Mouse (Mus musculus) G1E-ER4 (cell line): ENCODE results near the gene Sorbs1. TPM values are rescaled to one million over a fixed set of nuclear protein-coding genes. Genes with fewer than 3 reads are reported as not detected.
A peak's percentile ranks its signal among the peaks of the same experiment; 100 is the strongest.

Experiments
- GATA1 ChIP-seq: IDR thresholded peaks from one replicate; pipeline ENCODE4 v1.8.0; 2012; ENCODE audit warnings: low read length, inconsistent platforms
- polyA plus RNA-seq: library from polyadenylated mRNA; stranded (reverse); fragments of >175 nt; gene quantifications from 2 replicates; pipeline ENCODE4 v1.2.3, GENCODE M21; 2012

The Sorbs1 gene
- polyA plus RNA-seq, 1 experiment: 12.8 TPM

- no peak for TF ChIP-seq GATA1
Observed at GRCm38 (mm10) chr19:40465339-40465738, 48.2 kb downstream of the Sorbs1 start.

- TF ChIP-seq GATA1: no peak
Observed at GRCm38 (mm10) chr19:40464408-40464807, 49.2 kb downstream of the Sorbs1 start.

- no peak for TF ChIP-seq GATA1
Observed at GRCm38 (mm10) chr19:40462892-40463291, 50.7 kb downstream of the Sorbs1 start.

- no peak for TF ChIP-seq GATA1
Observed at GRCm38 (mm10) chr19:40462481-40462880, 51.1 kb downstream of the Sorbs1 start.

- no peak for TF ChIP-seq GATA1
Observed at GRCm38 (mm10) chr19:40461662-40462061, 51.9 kb downstream of the Sorbs1 start.

- no peak for TF ChIP-seq GATA1
Observed at GRCm38 (mm10) chr19:40460854-40461490, 52.6 kb downstream of the Sorbs1 start.

GRCm38 (mm10) chr19:40459338-40459737 lies 54.2 kb downstream of the Sorbs1 start:
- no peak for TF ChIP-seq GATA1

- no peak for TF ChIP-seq GATA1
Observed at GRCm38 (mm10) chr19:40458806-40459205, 54.8 kb downstream of the Sorbs1 start.

GRCm38 (mm10) chr19:40455248-40455647 lies 58.3 kb downstream of the Sorbs1 start:
- no peak for TF ChIP-seq GATA1

- TF ChIP-seq GATA1: no peak
Observed at GRCm38 (mm10) chr19:40454096-40454495, 59.5 kb downstream of the Sorbs1 start.

- no peak for TF ChIP-seq GATA1
Observed at GRCm38 (mm10) chr19:40452201-40452600, 61.4 kb downstream of the Sorbs1 start.

- no peak for TF ChIP-seq GATA1
Observed at GRCm38 (mm10) chr19:40451307-40451706, 62.3 kb downstream of the Sorbs1 start.

GRCm38 (mm10) chr19:40446525-40446924 lies 67.1 kb downstream of the Sorbs1 start:
- no peak for TF ChIP-seq GATA1

GRCm38 (mm10) chr19:40442377-40442776 lies 71.2 kb downstream of the Sorbs1 start:
- peak; percentile 45 for TF ChIP-seq GATA1

GRCm38 (mm10) chr19:40440951-40441350 lies 72.6 kb downstream of the Sorbs1 start:
- no peak for TF ChIP-seq GATA1

- TF ChIP-seq GATA1: no peak
Observed at GRCm38 (mm10) chr19:40438907-40439306, 74.7 kb downstream of the Sorbs1 start.

- TF ChIP-seq GATA1: no peak
Observed at GRCm38 (mm10) chr19:40437651-40438068, 75.9 kb downstream of the Sorbs1 start.
